Mouse (Mus musculus) hindlimb bud, embryonic 11.5 days (tissue): ENCODE measurements around the gene Tbc1d7.

Experiments used
- DNase-seq: peaks from one replicate; pipeline ENCODE4 v3.0.0-alpha.2; 2012; ENCODE audit warnings: low read depth, low spot score; ENCODE audit errors: extremely low spot score

Tbc1d7 gene

DNA sequence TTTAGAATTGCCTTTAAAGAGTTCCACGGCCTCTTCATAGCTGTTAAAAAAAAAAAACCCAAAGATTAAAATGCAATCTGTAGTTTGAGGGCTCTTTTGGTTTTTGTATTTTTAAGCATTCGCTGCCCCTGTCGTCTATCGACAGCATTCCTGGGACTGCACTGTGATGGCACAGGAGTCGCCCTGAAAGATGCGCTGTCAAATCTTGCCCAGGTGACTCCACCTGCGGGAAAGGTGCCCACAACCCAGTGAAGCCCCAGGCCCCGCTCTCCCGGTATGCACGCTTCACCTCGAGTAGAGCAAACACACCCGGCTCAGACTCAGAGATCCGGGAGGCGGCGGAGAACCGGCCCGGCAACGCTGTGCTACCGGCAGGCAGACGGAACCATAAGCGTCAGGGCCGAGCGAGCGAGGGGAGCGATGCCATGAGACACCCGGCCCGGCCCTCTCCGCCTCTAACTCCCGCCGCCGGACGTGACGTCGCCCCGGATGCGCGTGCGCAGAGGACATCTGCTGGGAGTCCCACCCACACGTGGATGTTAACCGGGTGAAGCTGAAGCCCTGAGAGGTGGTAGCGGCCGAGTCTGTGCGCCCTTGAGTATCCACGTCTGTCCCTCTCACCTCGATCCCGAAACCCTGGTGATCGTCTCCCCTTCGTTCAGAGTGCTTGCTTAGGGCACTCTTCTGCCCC lies at the start of gene Tbc1d7:
Gene Tbc1d7, minus strand, starts transcription at position 482 of the 691 bp plus-strand sequence.
- peak; percentile 79 for DNase-seq

DNA sequence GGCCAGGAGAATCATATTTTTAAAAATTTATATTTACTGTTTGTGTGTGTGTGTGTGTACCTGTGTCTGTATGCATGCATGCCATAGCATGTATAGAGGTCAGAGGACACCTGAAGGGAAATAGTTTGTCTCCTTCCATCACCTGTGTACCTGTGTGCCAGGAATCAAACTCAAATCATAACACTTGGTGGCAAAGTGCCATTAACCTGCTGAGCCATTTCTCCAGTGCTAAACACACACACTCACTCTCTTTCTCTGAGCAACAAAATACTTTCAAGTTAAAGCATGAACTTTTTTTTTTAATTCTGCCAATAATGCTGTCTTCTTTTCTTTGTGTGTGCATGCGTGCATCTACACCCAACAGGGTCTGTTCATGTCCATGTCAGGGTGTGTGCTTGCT lies 49.3 kb upstream of the Tbc1d7 start:
- no peak for DNase-seq

DNA sequence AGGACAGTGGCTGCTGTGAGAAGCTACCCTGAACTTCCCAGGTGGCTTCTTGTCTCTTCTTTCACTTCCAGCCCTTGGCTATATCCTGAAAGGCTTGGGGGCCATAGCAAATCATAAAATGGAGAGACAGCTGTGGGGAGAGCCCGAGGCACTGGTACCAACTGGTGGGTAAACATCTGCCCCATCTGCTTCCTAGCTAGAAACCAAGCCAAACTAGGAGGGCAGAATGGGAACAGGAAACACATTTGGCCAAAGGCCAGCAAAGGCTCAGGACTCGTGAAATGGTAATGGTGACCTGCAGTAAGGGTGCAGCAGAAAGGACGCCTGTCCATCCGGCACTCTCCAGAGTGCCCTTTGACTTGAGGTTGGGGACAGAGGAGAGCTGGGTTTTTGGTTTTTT lies 47.5 kb upstream of the Tbc1d7 start:
- DNase-seq: no peak

DNA sequence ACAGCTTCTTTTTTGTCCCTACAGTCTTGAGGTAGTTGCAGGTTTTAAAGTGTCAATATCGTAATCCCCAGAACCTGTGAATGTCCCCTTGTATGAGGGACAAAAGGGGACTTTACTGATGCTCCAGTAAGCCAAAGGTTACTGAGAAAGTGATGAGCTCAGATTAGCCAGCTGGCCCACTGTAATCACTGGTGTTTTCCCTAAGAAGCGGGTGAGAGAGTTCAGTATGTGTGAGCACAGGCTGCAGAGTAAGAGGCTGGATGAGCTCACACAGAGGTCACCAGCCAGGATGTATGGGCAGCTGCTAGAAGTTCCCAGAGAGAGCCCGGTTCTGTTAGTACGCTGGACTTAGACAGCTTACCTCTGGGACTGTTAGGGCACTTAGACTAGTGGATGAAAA lies 47.0 kb upstream of the Tbc1d7 start:
- no peak for DNase-seq

DNA sequence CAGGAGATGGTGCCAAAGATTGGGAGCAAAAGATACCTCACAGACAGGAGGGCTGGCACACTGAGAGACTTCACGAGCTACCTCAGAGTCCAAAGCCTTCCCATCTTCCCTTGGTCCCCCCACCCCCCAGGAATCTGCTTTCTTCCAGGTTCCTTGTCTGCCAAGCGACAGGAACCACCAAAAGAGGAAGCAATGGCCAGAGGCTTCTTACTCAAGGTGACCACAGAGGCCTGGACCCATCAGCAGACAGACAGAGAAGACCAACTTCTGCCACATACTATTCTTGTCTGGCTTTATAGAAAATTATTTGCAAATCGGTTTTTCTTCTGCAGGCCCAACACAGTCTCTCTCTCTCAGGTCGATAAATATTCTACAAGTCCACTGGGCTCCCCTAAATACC lies 46.4 kb upstream of the Tbc1d7 start:
- DNase-seq: no peak

DNA sequence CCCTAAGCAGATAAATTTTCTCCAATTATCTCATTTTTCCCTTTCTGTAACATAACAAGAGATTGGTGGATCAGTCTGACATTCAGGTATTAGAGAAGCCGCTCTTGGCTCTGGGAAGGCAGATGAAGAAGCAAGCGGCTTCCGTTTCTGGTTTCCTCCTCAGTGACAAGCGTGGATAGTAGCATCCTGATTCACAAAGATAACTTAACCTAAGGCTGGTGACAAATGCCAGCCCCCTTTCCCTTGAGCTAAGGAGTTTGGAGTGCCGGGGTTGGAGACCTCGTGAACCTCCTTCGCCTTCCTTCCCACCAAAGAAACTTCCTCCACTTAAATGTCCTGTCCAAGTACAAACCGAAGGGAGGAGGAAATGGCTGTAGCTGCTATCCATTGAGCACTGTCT lies 45.8 kb upstream of the Tbc1d7 start:
- DNase-seq: no peak

DNA sequence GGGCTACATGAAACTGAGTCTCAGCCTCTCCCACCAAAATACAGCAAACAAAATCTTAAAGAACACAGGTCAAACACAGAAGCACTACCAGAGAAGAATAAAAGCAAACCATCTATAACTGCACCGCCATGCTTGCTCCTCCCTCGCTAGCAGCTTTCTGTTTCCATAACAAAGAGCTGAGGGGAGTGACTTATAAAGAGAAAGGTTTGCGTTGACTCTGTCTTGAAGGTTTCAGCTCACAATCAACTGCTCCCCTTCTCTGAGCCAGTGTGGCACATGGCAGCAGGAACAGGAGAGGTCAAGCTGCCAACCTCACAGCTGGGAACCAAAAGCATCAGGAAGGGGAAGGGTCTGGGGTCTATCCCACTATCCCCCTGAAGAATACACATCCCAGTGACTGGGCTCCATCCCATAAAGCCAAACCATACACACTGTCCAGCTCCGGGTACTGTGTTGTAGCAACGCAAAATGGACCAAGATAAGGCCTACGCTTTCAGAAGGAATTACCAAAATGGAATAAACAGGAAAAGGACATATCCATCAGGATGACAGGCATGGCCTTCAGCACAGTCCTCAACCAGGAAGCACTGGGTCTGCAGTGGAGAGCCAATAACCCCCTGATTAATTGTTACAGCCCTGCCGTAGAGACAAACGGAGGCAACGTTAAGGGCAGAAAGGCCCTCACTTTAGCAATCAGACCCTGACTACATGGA lies 44.8 kb upstream of the Tbc1d7 start:
- DNase-seq: no peak

DNA sequence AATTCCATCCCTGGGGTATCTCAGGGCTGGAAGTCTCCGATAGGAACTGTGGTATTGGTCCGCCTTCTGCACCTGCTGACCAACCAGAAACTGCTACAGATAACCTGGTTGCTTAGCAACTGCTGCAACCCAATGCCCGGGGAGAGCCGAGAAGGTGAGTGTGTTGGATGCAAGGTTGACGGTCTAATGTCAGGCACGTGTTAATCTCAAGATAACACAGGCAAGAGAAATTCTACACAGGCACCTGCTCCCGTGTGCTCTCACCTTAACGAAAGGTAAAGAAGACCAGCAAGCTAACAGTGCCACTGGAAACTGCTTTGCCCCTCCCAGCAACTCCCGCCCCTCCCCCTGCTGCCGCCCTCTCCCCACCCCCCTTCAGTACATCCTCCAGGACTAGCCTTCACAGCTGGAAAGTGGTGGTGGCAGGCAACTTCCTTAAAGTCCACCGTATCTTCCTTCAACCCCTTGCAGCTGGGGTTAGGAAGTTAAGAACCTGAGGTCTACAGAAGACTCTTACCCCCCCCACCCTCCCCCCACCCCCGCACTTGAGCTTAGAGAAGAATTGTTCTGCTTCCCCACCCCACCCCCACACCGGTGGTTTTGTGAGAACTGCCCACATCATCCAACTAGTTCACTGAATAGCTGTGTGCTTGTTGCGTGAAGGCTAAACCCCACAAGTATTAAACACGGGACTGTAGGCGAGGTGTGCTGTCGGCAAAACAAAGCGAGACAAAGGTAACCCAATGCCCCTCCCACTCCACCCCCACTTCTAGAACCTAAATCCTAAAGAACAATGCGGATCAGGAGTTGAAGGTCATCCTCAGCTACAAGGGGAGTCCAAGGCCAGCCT lies 44.1 kb upstream of the Tbc1d7 start:
- no peak for DNase-seq

DNA sequence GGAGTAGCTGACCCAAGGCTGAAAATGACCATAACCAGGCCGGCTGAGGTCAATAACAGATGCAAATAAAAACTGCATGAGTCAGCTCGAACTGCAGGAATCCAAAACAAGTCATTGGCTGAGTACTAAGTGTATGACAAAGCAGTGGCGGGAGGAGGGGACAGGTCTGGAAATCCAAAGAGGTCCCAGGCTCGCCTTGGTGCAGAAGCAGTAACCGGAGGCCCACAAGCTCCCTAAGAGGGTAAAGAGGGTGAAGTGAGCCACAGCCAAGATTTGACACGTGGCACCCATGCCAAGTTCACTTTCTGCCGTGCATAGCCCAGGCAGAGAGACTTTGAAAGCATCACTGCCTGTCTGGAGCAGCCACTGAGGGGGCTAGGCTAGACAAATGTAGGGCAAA lies 41.0 kb upstream of the Tbc1d7 start:
- no peak for DNase-seq

DNA sequence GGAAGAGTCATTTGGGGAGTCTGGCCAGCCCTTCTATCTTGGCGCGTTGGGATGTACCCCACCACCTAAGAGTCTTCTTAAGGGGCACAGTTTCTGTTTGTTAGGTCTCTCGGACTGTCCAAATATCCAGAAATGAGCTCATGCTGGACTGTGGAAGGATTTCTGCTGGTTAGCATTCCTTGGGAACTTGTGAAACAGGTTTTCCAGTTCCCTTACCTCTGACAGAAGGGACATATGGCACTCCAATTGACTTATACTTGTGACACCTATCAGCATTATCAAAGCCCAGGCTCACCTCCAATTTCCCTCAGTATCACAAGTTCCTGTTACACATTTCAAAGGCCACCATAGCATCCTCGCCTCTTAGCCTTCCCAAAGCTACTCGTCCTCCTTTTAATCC lies 39.7 kb upstream of the Tbc1d7 start:
- no peak for DNase-seq

DNA sequence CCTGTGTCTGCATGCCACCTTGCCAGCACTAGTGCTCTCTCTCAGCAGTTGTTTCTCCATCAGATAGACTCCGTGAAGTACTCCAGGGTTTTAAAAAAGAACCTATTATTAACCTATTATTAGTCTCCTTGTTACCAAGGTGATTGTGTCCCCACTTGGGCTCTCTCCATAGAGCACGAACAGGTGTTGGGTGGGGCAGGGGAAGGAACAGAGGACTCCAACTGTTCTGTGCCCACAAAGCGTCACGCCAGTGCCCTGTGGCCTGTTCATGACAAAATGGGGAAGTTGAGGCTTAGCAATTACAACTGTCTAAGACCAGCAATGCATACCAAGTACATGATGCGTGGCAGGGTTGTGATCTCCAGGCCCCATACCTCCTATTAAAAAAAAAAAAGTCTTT lies 38.3 kb upstream of the Tbc1d7 start:
- DNase-seq: no peak

DNA sequence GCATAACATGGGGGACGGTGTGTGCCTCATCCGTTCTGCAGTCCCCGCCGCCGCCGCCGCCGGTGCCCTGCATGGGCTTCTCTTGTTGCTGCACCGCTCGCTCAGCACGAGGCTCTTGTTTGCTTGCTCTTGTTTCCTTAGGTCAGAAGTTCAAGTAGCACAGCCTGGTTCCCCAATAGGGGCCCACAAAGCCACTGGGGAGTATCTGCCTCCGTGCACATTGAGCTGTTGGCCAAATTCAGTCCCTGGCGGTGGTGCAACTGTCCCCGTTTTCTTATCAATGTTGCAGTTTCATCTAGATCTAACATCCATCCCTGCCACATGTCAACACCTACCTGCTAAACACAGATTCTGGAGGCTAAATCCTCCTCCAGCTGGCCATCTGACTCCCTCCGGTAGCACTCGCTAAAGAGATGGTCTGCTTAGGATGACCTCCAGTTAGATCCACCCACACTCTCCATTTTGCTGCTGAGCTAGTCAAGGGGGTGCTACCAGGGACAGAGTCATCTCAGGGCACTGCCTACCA lies 37.7 kb upstream of the Tbc1d7 start:
- no peak for DNase-seq

DNA sequence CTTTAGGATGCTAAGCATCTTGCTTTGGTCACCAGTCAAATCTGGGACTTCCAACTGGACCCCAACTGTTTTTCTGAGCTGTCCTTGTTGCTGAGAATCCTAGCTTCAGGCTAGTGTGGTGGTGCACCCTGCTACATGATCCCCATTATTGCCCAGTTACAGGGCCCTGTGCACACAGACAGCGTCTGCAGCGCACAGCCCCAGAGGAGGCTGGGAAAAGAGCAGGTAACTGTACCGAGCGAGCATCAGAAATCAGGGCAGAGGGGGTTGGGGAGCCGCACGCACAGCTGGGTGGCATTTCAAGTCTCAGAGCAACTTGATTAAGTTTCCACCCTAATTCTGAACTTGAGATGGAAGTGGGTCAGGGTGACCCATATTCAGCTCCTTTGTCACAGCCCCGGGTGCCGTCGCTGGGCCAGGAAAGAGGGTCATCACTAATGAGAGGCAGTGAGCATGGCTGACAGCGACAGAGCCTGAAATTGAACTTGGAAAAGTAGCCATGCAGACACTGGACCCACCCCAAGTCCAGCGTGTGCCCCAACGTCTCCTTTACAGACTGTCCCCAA lies 34.9 kb upstream of the Tbc1d7 start:
- DNase-seq: no peak

DNA sequence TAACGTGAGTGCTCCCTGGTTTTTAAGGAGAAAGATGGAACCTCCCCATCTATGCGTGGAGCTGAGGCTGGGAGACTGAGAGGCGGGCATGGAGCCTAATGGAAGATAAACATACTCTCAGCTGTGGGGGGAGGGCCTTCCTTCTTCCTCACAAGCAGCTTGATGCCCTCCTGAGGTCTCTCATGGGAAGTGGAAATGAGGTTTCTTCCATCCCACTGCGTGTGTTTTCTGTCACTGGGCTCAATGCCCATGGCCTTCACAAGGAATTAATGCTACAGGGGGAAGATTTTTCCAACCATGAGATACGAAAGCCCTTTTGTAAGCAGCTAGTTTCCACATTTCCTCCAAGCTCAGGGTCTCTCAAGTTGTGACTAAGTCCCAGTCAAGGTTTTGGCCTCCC lies 32.3 kb upstream of the Tbc1d7 start:
- DNase-seq: no peak

DNA sequence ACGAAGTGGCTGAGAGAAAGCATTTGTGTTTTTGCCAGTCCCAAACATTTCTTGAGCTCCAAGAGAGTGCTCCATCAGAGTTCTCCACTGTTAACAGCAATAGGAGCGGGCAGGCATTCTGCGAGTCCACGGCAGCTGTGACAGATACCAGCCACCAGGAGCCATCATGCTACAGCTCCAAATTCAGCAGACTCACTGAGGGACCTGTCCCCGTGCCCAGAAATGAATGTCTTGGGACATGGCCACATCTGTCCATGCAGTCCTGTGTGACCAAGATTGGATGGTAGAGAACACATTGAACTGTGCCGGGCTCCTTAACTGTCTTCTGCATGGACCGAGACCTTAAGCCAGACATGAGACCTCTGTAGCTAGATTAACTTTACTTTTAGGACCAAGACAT lies 31.9 kb upstream of the Tbc1d7 start:
- no peak for DNase-seq

DNA sequence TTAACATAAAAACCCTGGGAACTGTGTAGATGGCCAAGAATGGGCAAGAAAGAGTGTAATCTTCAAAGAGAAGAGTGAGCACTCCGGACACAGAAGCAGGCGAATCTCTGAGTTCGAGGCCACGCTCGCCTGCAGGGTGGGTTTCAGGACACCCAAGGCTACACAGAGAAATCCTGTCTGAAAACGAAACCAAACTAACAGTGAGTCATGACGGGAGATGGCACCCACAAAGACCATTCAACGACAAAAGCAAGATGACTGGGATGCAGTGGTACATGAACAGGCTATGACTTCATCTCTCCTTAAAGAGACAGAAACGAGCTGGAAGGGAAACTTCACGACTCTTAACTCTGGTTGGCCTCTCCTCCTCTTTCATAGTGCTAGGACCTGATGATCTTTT lies 31.1 kb upstream of the Tbc1d7 start:
- DNase-seq: no peak

DNA sequence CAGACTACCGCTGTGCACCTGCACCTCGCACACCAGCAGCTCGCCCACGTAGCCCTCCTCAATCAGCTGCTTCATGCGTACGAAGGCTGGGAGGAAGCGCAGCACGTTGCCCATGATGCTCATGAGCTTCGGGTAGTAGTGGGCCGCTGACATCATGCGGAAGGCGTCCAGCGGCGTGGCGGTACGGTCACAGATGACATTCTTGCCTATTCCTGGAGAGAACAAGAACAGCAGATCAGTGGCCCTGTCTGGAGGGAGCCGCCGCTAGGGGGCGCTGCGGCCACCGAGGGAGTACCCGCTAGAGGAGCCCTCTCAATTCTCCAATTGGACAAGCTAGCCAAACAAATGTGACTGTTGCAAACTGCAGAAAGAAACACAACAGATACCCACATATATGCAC lies 29.7 kb upstream of the Tbc1d7 start:
- DNase-seq: no peak

DNA sequence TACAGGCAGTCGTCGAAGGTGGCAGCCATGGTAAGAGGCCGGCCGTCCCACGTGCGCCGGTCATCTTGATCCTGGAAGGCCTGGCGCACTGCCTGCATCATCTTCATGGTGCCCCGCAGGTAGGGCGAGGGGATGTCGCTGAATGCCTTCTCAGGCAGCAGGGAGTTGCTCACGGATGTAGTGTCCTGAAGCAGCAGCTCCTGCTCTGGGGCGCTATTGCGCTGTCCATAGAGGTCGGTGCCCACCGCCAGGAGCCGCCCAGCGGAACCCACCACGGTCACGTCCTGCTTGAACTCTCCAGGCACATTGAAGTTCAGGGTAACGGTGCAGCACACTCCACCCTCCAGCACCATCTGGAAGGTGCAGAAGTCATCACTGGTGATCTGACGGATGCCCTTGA lies 29.2 kb upstream of the Tbc1d7 start:
- DNase-seq: no peak

DNA sequence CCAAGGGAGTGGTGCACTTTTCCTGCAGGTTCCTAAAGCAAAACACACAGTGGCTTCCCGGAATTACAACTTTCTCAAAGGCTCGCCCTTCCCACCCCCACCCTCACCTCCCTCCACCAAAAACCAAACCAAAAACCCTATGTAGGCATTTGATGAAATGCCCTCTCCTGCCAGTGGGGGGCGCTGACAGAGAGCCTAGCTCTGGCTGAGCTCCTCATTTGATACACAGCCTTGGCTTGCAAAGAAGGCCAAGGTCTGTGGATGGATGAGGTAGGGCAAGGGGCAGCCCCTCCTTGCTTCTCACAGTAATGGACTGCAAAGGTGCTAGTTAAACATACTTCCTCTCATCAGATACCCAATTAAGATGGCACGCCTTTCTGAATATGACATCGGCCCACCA lies 28.4 kb upstream of the Tbc1d7 start:
- no peak for DNase-seq

DNA sequence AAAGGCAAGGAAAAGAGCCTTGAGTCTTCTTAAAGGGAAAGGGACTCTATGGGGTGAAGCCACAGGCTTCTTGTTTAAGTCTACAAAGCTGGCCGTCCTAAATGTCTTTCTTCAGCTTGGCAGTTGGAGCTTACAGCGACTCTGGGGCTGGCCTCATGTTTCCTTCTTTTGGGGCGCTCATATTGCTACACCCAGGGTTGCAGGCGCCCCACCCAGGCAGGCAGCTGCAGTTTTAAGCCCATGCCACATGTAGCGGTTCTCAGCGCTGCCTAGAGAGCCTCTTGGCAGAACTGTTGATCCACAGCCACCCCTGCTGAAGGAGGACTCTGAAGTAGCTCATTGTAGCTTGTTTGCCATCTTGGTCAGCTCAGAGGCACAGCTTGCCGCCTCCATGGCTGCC lies 28.0 kb upstream of the Tbc1d7 start:
- DNase-seq: no peak

DNA sequence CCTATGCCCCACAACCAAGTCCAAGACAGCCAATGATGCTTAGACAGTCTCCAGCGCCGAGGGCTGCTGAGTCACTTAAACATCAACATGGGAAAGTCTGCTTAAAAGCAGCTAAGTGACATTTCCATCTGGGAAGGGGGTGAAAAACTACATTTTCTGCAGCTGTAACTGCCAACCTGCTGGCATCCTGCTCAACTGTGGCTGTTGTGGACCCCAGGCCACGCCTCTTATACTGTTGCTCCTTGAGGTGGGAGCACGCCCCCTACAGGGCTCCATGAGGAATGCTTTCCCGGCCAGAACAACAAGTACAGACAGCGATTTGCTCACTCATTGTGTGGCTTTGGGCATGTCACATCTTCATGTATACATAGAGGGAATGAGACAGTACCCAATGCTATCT lies 25.9 kb upstream of the Tbc1d7 start:
- DNase-seq: no peak
